Mouse (Mus musculus) T-helper 2 cell (primary cell): ENCODE measurements around the gene Uncx.

Experiments
- in situ Hi-C: fragments of 300-600 bp; cut with MboI, MseI; formaldehyde crosslinking; loops from one replicate; pipeline ENCODE4 v1.15.1; 2025; ENCODE audit warnings: high pct_unique_total_duplicates

Gene Uncx

GRCm38 (mm10) chr5:139543214-139543613 is at the start of gene Uncx:
Uncx (plus strand) TSS chr5:139543494.
- in situ Hi-C loops: loop anchor here (5.0 kb wide), 1 partner anchor 124 kb away; no protein-coding TSS in a partner anchor

DNA sequence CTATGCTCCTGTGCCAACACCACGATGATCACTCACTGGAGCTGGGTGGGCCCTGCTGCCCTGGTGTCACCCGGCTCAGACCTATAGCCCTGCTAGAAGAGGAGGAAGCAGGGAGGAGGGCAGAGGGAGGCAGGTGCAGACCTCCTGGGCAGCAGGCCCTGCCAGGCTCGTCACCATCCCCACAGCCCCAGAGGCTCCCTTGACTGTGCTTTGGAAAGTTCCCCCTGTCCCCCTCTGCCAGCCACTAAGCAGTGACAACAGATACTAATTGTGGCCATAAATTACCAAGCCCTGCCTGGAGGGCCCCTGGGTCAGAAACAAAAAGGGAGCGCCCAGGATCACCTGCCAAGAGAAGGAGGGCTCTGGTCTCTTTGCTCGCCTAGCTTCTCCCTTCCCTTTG is 49.6 kb upstream of the Uncx start:
- in situ Hi-C loops: no loop called here

DNA sequence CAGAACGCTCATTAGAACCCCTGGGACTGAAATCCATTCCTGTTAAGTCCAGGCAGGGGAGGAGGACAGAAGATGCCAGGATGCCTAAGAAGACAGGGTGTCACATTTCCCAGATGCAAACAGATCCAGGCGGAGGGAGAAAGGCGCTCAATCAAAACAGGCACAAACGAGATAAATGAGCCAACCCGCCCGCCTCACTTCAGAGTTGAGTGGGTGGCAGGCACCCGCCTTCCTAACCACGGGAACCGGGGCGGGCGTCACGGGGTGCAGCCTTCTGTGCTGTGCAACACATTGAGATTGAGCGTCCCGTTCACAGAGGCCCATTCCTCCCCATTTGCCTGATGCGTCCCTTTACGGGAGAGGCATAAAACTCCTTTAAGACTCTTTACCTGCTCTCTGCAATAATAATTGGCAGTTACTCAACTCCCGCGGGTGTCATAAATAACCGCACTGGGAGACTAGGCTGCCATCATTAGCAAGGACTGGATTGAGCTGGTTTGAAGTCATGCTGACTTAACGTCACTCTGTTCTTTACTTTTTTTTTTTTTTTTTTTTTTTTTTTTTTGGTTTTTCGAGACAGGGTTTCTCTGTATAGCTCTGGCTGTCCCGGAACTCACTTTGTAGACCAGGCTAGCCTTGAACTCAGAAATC is 48.1 kb upstream of the Uncx start:
- in situ Hi-C loops: no loop called here

DNA sequence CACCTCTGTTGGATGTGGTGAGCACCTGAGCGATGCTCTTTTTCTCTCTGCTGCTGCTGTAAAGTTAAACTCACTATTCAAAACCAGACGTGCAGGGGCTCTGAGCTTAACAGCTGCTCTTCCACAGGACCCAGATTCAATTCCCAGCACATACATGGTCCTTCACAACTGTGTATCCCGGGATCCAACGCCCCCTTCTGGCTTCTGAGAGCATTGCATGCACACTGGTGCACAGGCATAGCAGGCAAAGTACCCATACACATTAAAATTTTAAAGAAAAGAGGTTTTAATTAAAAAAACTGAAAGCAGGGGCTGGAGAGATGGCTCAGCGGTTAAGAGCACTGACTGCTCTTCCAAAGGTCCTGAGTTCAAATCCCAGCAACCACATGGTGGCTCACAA is 46.4 kb upstream of the Uncx start:
- in situ Hi-C loops: no loop called here

GRCm38 (mm10) chr5:139498791-139499190 is 44.5 kb upstream of the Uncx start:
- in situ Hi-C loops: no loop called here

DNA sequence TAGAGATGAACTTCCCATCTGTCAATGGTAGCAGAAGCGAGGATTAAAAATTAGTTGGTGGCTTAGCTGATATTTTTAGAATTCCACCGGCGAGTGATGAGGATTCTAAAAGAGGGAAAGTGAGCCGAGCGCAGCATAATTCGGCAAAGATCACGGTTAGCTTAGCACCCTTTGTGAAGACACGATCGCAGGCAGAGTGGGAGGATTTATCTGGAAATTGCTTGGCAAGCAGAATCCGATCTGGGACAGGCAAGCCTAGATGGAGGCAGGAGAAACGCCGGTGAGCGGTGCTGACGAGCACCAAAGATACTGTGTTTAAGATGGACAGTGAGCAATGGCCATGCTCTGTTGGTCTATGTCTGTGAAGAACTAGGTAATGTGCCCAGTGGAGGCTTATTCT is 41.0 kb upstream of the Uncx start:
- in situ Hi-C loops: no loop called here

GRCm38 (mm10) chr5:139505073-139505606 is 38.2 kb upstream of the Uncx start:
- in situ Hi-C loops: no loop called here

- in situ Hi-C loops: no loop called here
Measured at GRCm38 (mm10) chr5:139506207-139506606, 37.1 kb upstream of the Uncx start.

DNA sequence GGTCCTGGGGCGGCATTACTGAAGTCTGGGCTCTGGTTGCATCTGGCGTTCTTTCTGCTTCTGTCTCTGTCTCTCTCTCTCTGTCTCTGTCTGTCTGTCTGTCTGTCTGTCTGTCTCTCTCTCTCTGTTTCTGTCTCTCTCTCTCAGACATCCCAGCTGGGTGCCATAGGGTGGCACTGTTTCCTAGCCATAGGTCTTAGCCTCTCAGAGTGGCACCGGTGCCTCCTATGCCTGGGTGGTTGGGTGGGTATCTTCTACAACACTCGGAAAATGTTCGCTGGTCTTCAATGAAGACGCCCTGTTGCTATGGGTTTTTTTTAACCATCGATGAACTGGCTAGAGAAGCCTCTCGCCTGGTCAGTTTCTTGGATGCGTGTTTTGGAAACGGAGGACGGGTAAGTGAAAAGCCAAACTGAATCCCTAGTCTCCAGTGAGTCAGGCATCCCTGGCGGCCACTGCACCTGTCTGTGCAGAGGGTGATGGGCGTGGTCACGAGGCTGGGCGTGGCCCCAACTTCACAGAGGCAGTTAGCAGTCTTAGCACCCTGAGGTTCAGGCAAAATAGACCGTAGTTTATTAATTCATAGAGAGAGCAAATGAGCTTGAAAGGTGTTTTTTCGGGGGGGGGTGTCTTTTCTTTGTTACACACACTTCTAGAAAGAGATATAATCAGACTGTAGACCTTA is 32.5 kb upstream of the Uncx start:
- in situ Hi-C loops: no loop called here

- in situ Hi-C loops: no loop called here
Measured at GRCm38 (mm10) chr5:139512201-139512600, 31.1 kb upstream of the Uncx start.

GRCm38 (mm10) chr5:139516281-139516680 is 27.0 kb upstream of the Uncx start:
- in situ Hi-C loops: no loop called here

DNA sequence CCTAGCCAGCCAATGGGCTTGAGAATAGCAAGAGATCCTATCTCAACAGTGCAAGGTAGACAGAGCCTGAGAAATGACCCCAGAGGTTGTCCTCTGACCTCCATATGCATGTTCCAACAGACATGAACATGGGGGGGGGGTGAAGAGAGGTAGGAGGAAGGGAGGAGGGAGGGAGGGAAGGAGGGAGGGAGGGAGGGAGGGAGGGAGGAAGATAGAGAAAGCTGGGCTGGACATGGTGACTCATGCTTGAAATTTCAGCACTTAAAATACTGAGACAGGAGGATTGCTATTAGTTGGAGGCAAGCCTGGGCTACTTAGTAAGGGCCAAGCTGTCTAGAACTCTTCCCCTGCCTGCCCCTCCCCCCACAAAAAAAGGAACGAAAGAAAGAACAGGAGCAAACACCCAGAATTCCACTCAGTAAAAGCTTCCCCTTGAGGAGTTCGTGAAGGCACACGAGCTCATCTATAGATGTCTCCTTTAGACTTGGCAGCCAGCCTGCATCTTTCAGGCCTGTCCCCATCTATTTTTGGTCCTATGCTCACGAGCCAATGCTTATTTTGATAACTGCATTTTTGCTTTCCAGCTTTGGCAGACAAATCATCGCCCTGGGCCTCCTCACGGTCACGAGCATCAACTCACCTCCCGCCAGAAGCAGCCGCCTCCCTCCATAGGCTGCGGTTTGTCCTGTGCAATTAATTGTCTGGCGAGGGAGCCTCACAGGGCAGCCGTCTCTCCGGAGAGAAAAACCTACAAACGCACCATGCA is 23.0 kb upstream of the Uncx start:
- in situ Hi-C loops: loop anchor here (10.0 kb wide), 1 partner anchor 165 kb away; no protein-coding TSS in a partner anchor

DNA sequence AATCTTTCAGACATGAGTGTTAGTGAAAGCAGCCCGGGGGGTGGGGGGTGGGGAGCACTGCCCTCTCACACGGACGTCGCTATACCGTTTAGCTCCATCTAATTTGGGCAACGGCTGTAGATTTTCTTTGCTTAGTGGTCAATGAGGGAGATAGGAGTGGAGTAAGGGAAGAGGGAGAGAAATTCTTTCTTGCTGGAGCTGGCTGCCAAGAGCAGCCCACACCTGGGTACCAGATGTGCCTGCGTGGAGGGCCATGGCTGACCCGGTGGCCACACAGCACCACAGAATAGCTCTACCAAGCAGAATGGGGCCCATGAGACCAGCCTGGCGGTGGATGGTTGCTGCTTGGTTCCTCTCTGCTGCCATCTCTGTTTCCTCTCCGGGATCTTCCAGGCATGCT is 21.3 kb upstream of the Uncx start:
- in situ Hi-C loops: loop anchor here (10.0 kb wide), 1 partner anchor 163 kb away; no protein-coding TSS in a partner anchor

DNA sequence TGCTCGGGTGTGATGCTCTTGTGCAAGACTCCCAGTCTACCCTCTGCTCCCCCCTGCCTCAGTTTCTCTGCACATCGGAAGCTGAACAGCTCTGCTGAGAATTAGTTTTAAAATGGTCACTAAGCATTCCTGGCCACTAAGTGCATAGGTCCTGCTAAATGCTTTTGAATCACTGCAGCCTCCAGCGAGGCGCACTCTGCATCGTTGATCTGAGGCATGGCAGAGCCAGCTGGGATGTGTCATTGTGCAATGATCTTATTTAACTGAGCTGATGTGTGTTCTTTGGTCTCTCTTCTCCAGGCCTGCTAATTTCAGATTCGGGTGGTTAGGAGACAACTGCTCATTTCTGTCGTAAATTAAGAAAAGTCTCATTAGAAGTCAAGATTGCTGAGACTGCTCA is 14.4 kb upstream of the Uncx start:
- in situ Hi-C loops: loop anchor here (10.0 kb wide), 1 partner anchor 156 kb away; no protein-coding TSS in a partner anchor

DNA sequence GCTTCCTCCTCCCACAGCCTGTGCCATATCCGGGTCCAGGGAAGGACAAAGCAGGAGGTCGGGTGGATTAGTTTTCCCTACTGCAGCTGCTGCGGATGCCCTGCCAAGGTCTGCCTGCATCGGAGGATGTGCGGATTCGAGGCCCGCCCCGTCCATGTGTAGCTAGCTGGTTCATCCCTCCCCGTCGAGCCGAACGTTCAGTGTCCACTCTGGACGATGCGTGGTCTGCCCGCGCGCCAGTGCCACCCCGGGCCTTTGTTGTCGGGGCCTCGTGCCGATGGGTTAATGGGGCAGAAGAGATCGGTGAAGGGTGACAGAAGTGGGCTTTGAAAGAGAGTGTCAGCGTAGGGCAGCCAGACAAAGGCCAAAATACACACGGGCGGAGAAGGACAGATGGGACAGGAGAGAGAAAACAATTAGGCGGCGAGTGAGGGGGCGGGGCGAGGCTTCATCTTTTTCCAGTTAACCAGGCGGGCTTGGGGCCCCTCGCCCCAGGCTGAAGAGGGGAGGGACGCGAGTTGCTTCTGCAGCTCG is 7.8 kb upstream of the Uncx start:
- in situ Hi-C loops: no loop called here

DNA sequence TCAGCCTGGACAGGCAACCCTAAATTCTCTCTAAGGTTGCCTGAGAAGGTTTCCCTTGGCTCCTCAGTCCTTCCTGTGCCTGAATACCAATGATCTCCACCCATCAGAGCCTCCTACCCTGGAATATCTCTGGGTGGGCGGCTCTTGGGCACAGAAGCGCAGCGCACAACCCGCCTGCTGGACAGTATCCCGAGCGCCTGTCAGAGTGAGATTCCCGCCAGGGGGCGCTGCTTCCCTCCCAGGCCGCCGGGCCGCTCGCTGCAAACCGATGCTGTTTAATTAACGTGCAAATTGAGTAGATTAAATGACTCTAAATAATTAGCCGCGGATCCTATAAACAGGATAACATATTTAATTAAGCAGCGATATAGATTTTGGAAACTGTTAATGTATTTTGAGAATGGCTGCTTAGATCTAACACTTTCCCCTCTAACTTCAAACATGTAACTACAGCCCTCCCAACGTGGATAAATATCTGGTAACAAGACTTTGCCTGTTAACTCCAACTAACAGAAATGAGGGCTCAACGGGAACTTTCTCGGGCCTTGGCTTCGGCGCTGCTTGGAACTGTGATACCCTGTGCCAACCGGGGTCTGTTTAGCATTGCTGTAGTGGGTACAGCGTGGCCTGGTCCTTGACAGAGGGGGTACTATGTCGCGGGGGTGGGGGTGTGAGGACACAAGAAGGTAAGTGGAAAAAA is 6.9 kb upstream of the Uncx start:
- in situ Hi-C loops: no loop called here

- in situ Hi-C loops: no loop called here
Measured at GRCm38 (mm10) chr5:139536911-139537738, 6.2 kb upstream of the Uncx start.

DNA sequence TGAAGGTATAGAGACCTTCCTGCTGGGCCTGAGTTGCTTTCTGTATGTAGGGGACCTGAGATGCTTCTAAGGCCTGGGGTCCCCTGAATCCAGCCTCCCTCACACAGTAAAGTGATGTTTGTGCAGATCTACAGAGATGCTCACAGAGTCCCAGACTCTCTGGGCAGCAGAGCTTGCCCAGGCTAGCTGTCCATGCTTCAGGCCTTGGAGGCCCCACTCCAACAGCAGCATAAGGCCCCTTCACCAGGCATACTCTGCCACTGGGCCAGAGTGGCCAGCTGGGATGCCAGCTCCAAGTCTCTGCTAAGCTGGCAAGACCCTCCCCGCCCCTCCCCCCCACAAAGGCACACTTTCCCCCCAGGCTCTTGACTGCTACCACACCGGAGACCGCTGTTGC is 5.6 kb upstream of the Uncx start:
- in situ Hi-C loops: no loop called here

DNA sequence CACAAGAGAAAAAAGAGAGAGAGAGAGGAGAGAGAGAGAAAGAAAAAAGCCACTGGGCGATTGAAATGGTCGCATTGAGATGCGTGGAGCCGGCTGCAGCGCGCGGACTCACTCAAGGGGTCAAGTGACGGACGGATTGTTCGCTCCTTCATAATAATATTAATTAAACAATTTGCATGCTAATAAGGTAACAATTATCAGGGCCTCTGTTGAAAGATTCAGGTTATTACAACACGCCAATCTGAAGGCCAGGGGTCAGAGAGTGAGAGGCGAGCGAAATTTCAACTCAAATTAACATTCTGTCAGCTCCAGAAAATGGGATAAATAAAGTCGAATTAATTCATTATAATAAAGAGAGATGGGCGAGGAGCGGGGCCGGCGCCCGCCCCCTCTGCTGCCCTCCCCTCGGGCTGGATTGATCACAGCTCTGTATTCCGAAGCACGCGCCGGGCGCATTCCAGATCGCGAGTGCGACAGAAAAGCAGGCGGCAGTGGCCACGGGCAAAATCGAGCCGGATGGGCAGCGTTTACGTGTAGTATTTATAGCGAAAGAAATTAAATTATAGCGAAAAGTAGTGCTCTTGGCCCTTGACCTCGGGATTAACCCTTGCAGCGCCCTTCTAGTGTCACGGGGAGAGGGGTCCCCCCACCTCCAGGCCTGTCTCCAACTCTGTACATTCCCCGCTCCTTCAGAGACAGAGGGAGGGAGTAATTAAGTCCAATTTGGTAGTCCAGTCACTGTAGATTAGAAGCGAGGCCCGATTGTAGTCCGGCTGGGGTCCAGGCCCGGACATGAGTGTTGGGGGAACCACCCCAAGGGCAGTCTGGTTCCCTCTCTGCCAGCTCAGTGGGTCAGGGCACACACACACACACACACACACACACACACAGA is 1.9 kb upstream of the Uncx start:
- in situ Hi-C loops: loop anchor here (5.0 kb wide), 1 partner anchor 126 kb away; no protein-coding TSS in a partner anchor
